Mouse (Mus musculus) hematopoietic stem cell, adult 5-6 weeks (primary cell): Measurements from ENCODE around the gene Bmpr2. TPM values are rescaled to one million over a fixed set of nuclear protein-coding genes. Genes with fewer than 3 reads are reported as not detected.

Source experiments
- ATAC-seq, 2 experiments: fragments of 125-278 bp in 1 of 2; replicated peaks in 1 of 2; 2 replicates each; pipeline ENCODE4 v1.8.0; 2016 to 2017; ENCODE audit warnings: inconsistent platforms in 2 of 2, mild to moderate bottlenecking in 2 of 2, moderate number of reproducible peaks in 2 of 2, low read depth in 1 of 2, moderate TSS enrichment in 1 of 2; ENCODE audit not compliant: low FRiP score in 2 of 2, poor library complexity in 2 of 2, severe bottlenecking in 2 of 2, insufficient read depth in 1 of 2, low TSS enrichment in 1 of 2
- total RNA-seq: library from RNA; stranded (forward); fragments of 172-1452, 232-1000 nt; gene quantifications from 2 replicates; pipeline ENCODE4 v1.2.3, GENCODE M21; 2017

Bmpr2 gene
- total RNA-seq, 1 experiment from 2014 or later: 17.2 TPM

DNA sequence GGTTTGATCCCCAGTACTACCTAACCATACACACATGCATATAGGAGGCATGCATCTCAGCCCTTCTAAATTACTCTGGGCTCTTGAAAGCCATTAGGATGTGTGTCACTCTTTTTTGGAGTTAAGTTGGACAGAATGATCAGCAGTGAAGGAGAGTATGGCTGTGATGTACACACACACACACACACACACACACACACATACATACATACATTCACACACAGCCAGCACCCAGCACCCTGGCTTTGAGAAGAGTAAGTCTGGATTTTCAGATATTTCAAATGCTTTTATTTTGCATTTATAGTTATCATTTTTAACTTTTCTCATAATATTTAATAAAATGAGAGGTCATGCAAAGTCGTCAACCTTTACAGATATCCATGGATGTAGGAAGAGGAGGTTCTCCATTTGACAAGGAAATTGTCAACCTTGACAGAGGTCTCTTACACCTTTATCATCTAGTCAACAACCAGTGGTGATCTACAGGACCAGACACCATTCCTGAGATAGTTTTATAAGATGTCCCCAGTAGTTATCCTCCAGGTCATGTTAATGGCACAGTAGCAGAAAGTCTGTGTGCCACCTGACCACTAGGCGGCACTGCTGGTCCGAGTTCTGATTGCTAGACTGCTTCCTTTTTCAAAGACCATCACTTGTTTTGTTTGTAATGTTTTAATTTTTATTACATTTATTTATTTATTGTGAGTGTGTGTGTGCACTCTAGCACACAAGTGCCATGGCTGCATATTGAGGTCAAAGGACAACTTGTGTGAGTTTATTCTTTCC is 120.3 kb downstream of the Bmpr2 start:
- ATAC-seq: peak; percentile 53 to 66; a peak in 2 of 4 replicates

DNA sequence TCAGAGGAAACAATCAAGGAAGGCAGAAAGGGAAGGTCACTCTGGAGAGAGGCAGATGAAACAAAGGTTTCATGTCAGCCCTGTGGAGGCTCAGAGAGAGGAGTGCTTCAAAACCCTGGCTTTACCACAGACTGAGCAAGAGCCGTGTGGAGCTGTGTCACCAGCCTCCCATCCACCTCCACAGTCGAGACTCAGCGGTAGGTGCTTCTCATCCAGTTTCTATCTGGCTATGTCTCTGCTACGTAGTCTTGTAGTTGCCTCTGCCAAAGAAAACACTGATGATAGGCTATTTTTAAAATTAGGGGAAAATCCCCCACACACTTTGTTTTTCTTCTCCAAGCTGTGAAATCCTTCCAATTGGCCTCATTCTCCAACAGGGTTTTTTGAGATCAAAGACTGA is 123.7 kb downstream of the Bmpr2 start:
- no peak for ATAC-seq

DNA sequence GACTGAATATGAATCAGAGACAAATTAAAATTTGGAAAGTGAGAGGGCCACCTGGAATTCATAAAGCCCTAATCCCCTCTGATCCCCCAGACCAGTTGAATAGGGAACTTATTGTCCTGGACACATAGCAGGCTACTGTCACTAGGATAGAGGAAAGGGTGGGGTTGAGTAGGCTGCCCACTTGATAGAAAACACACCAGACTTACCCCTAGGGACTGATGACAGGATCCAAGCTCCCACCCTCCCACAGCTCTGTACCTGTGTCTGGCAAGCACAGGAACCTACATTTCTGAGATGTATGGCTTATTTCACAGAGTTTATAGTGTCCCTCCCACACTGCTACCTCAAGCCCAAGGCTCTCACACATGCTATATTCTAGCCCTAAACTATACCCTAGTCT is 124.8 kb downstream of the Bmpr2 start:
- no peak for ATAC-seq

DNA sequence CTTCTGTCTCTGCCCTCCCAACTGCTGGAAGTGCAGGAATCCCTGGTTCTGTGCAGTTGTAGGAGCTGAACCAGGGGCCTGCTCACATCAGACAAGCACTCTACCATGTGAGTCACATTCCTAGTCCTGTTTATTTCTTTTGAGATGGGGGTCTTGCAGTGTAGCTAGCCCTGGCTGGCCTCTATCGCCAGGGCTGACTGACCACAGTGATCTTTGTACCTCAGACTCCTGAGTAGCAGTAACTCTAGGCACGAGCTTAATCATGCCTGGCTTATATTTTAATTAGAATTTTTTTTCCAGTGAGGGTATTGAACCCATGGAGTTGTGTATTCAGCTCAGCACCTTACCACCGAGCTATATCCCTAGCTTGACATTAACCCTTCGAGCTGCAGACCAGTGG is 128.0 kb downstream of the Bmpr2 start:
- no peak for ATAC-seq

DNA sequence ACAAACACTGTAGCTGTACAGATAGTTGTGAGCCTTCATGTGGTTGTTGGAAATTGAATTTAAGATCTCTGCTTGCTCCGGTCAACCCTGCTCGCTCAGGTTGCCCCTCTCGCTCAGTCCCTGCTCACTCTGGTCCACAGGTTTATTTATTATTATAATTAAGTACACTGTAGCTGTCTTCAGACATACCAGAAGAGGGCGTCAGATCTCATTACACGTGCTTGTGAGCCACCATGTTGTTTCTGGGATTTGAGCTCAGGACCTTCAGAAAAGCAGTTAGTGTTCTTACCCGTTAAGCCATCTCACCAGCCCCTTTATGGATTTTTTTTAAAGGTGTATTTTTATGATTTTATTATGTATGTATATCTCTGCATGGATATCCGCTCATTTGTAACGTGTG is 129.6 kb downstream of the Bmpr2 start:
- no peak for ATAC-seq

DNA sequence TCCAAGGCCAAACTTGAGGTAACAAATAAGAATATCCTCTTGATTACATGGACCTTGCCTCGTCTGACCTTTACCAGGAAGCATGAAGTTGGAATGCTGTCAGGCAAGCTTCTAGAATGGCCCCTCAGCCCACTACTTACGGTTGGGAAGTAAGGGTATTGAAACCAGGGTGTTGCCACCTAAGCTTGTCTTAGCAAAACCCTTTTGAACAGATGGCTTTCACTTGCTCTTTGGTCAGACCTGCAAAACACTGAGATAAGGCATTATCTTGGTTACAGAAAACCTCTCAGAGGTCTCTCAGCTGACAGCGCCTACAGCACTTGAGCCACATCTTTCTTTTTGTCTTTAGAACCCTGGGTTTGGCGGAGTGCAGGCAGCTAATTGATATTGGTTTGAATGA is 130.8 kb downstream of the Bmpr2 start:
- ATAC-seq: no peak

DNA sequence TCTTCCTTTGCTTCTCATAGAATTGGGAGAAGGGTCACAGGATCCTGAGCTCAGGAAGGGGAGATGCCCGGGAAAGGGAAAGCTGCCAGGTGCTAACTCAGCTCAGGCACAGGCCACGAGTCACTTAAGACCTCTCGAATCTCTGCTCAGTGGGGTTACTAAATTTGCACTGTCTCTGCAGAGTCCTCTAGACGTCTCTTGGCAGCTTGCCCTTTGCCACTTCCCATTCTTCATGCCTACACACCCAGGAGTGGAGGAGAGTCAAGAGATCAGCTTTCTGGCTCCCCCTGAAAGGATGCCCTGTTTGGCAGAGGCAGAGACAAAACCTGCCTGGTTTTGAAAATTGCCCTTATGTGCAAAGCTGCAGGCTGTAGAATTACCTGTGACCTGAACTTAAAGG is 132.3 kb downstream of the Bmpr2 start:
- ATAC-seq: peak; percentile 85 to 89

DNA sequence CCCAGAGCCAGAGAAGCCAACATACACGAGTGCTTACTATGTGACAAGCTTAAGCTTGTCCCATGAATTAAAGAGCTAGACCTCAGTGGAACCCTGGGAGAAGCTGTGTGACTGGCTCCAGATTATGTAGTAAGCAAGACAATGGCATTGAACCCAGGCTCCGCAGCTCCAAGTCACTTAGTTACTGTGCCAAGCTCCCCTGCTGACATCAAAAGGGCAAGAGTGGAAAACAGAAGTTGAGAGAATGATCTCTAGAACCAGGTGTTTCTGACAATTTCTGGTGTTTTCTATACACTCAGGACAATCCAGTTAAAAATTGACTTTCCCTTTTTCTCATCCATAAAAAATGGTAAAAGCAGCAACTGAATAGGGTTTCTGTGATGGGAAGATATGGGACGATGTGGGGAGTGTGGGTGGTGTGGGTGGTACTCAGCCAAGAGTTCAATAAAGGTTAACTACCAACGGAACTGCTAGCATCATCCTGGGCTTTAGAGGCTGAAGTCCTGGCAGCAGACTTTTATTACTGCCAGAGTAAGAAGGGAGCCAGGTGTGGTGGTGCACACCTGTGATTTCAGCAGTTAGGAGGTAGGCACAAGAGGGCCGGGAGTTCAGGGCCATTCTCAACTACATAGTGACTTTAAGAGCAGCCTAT is 134.1 kb downstream of the Bmpr2 start:
- no peak for ATAC-seq

DNA sequence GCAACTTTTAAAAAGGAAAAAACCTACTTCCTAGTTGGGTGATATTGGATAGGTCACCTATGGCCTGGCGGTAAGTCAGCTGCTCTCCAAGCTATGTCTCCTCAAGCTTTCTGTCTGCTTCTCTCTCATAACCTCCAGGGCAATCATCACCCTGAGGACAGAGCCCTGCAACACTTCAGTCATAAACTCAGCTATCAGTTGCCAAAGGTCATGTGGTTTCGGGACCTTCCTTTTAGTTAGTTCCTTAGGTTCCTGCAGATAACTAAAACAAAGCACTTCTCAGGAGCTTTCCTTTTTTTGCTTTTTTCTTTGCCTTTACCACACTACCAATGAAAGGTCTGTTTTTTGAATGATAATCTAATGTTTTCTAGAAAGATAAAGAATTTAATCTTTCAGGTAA is 136.5 kb downstream of the Bmpr2 start:
- ATAC-seq: no peak

DNA sequence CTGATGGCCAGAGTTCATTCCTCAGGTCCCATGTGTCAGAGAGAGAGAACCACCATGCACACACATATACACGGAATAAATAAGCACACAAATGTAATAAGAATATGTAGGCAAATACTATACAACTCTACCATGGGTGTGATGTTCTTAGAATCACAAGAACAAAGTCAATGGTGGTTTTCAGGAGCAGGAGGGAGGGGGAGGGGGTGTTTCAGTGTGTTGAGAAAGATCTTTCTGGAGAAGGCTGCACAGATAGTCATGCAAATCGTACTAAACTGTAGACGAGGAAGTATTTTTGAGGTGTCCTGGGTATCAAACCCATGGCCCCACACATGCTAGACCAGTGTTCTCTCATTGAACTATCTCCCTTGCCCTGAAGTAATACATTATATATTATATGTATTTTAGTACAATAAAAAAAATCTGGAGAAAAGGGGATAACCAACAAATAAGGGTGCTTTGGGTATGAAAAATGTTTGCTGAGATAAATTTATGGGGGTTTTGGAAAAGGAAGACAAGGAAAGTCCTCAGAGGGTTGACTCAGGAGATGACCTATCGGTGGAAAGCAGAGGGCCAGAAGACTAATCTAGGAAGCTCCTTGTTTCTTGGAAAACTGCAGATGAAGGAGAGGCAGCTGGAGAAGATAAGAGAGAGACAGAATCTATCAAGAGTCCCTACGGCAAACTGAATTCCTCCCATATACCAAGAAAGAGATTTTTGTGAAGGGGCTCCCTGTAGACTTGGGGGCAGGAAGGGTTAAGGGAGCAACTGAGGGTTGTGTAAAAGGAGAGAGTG is 138.1 kb downstream of the Bmpr2 start:
- no peak for ATAC-seq

DNA sequence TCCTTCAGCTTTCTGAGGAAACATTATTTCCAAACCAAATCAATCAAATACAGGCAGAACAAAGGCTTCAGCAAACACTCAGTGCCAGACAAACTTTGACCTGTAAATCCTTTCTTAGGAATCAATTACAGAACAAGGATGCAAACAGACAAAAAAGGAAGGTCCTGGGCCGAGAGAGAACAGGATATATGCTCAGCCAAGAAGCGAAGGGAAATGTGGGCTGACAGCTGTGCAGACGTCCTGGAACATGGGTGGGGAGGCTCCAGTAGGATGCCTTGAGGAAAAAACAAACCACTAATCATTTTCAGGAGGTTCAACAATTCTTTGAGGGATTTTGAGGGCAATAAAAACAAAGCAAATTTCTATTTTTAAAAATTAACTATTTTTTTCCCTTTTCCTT is 139.4 kb downstream of the Bmpr2 start:
- no peak for ATAC-seq

DNA sequence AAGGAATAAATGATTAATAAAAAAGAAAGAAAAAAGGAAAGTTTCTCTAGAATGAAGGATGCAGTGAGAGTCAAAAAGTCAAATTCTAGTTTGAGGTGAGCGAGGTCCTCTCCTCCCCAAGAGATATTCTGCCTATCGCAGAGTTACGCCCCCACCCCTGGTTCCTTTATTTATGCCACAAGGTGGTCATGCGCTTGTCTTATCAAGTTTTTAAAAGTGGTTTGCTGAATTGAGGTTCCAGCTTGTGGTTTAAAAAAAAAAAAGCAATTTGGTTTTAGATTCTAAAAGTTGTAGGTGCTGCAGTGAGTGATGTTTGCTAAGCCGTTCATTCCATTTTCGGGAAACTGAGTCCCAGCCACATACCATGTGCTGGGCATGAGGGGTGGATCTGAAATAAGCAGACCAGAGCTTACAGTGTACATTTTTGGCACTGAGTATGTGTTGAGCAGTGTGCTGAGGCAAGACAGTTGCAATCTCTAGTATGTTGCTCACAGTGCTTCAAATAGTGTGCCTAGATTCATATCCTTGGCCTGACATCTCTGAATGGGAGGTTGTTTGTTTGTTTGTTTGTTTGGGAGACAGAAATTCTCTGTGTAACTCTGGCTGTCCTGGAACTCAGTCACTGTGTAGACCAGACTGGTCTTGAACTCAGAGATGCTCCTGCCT is 141.6 kb downstream of the Bmpr2 start:
- peak in 1 of 2 experiments; percentile 25; a peak in 1 of 4 replicates for ATAC-seq

DNA sequence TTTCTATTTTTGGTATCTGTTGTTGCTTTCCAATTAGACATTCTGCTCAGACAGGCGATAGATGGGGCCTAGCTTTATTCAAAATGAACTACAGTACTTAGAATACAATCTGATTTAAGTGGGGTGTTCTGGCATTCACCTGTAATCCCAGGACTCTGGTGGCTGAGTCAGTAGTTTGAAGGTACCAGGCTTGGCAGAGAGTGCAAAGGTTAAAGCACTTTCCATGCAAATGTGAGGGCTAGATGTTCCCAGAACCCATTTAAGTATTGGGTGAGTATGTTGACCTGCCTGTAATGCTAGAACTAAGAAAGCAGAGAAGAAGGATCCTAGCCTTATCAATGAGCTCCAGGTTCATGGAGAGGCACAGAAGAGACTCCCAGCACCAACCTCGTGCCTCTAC is 142.7 kb downstream of the Bmpr2 start:
- no peak for ATAC-seq

DNA sequence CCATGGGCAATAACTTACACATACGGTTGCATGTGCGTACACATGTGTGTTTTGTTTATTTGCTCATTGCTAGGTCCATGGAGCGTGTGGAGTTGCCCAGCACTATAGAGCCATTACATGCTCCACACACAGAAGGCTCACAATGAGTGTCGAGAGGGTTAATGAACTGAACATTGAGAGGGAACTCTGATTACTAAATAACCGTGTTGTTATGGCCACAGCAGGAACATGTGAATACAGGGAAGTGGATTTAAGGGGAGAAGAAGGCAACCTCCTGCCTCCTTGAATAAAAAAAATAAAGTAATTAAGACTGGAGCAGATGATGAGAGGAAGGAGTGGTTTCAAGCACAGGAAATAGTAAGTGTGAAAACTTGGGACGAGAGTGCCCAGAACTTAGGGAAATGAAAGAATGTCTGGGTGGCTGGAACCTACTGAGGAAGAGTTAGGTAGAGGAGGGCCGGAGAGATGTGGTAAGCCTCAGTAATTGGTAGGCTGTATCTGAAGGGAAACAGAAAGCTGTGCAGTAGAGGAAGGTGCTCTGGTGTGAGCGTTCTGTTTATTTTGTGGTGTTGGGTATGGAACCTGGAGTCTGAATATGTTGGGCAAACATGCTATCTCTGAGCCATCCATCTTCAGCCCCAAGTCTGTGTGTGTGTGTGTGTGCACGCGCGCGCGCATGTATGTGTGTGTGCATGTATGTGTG is 143.8 kb downstream of the Bmpr2 start:
- ATAC-seq: peak; percentile 70 to 80

DNA sequence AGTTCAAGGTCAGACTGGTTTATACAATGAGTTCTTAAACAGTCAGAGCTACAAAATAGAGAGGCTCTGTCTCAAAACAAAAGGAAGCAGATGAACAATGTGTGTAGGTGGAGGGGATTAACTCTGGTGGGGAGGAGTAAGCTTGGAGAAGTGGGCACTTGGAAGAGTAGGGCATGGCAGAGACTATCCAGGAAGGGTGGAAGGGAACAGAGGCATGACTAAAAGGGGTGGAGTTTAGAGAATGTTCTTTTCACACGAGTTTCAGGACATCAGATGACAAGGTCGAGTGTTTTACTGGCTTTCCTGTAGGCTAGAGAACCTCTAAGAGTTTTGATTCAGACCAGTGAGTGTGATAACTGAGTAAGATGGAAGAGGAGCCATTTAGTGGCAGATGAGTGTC is 144.5 kb downstream of the Bmpr2 start:
- no peak for ATAC-seq

DNA sequence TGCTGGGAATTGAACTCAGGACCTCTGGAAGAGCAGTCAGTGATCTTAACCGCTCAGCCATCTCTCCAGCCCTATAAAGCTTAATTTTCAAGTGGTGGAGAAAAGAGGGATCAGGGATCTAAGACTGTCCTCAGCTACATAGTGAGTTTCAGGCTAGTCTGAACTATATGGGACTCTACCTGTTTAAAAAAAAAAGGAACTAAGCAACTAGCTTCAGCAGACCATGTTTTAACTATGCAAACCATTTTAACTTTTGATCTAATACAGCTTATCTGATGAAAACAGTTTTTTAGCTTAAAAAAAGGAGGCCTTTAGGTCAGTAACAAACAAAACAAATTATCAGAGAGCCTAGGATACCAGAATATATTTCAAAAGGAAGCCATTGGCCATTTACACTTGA is 147.7 kb downstream of the Bmpr2 start:
- ATAC-seq: no peak

DNA sequence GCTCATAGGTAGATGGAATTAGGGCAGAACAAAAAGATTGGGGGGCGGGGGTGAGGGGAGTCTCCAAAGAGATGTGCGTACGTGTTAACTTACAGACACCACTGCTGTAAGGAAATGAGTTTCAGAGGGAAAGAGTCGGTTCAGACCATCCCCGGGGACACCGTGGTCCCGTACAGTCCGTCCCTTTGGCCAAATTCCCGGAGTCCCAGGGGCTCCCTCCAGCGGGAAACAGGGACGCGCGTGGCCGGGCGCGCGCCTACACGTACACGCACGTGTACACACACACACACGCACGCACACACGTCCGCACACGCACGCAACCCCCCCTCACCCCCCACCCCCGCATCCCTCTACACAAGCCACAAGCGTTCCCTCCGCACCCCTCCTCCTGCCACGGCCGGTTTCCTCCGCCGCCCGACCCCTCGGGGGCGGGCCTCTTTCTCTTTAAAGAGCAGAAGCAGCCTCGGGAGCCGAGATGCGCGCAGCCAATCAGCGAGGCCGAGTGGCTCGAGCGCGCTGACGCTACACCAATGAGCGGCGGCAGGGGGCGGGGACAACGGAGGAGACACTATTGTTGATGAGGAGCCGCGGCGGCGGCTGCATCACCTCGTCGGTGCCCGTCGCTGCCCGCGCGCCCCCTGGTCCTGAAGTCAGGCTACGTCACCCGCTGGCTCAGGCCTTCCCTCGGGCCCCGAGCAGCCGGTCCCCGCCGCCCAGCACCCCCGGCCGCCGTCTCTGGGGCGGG is 149.4 kb downstream of the Bmpr2 start, which contains the start of gene Fam117b:
Gene Fam117b, plus strand, starts transcription at position 594 of the 745 bp plus-strand sequence.
- peak; percentile 95 to 96 for ATAC-seq
